Mouse (Mus musculus) kidney, postnatal 0 days (tissue): ENCODE measurements around the gene Pls3. TPM values are rescaled to one million over a fixed set of nuclear protein-coding genes. Genes with fewer than 3 reads are reported as not detected.

Experiments used
- ATAC-seq: fragments of 200-750 bp; cut with Nextera tagmentation; replicated peaks from 2 replicates; pipeline ENCODE4 v1.8.0; 2017; ENCODE audit warnings: low read depth, moderate number of reproducible peaks, moderate TSS enrichment, moderate library complexity; ENCODE audit not compliant: low FRiP score
- DNase-seq: peaks from one replicate; pipeline ENCODE4 v3.0.0-alpha.2; 2016; ENCODE audit warnings: low spot score
- H3K27ac ChIP-seq: fragments of 300-500 bp; sonication (generic); 2 replicates; pipeline ENCODE4 v1.5.1; 2014; ENCODE audit warnings: mild to moderate bottlenecking
- H3K27me3 ChIP-seq: fragments of 300-500 bp; sonication (generic); 2 replicates; pipeline ENCODE4 v1.6.1; 2014; ENCODE audit warnings: low read length, mixed read lengths; ENCODE audit not compliant: insufficient read depth
- H3K36me3 ChIP-seq: fragments of 300-500 bp; sonication (generic); 2 replicates; pipeline ENCODE4 v1.6.1; 2014; ENCODE audit warnings: low read length, mixed read lengths; ENCODE audit not compliant: insufficient read depth
- H3K4me1 ChIP-seq: fragments of 300-500 bp; sonication (generic); replicated peaks from 2 replicates; pipeline ENCODE4 v1.6.1; 2014; ENCODE audit warnings: antibody characterized with exemption, low read length, mixed read lengths; ENCODE audit not compliant: insufficient read depth
- H3K4me2 ChIP-seq: fragments of 300-500 bp; sonication (generic); 2 replicates; pipeline ENCODE4 v1.6.1; 2014; ENCODE audit warnings: mild to moderate bottlenecking, low read length, moderate library complexity, mixed read lengths
- H3K4me3 ChIP-seq: fragments of 300-500 bp; sonication (generic); replicated peaks from 2 replicates; pipeline ENCODE4 v1.5.1; 2014; ENCODE audit warnings: low read depth, low read length
- H3K9ac ChIP-seq: fragments of 300-500 bp; sonication (generic); 2 replicates; pipeline ENCODE4 v1.6.1; 2014; ENCODE audit warnings: low read depth, low read length
- H3K9me3 ChIP-seq: fragments of 300-500 bp; sonication (generic); replicated peaks from 2 replicates; pipeline ENCODE4 v1.6.1; 2016; ENCODE audit warnings: low read length, inconsistent platforms, mixed read lengths
- CTCF ChIP-seq: IDR thresholded peaks from 2 replicates; pipeline ENCODE4 v1.5.1; 2016; ENCODE audit warnings: antibody characterized with exemption, low read depth, mild to moderate bottlenecking, moderate library complexity
- WGBS: fragments of 180-500 bp; shearing (Covaris S2); extraction: QIAGEN DNeasy Blood & Tissue Kit; methylation state at CpG from one replicate; pipeline ENCODE4 v1.1.7; 2014; 5-methylcytosine and 5-hydroxymethylcytosine counted together
- polyA plus RNA-seq: library from polyadenylated mRNA; unstranded; fragments of >200 nt; fragmentation: Nextera tagmentation; extraction: Ambion mirVana; gene quantifications from 2 replicates; pipeline ENCODE4 v1.2.1, GENCODE M21; 2015

Gene Pls3
- polyA plus RNA-seq, 1 experiment from 2014 or later = 145 TPM

GRCm38 (mm10) chrX:75834286-75834685, 40.7 kb downstream of the Pls3 start:
- no peaks in the 10 kb centered on the region for H3K36me3 ChIP-seq
- WGBS = 91% methylated on average over 2 of the region's 2 CpGs

GRCm38 (mm10) chrX:75833006-75833641, 41.9 kb downstream of the Pls3 start:
- ATAC-seq (no peak), DNase-seq (no peak)
- 75% methylated on average over 11 of the region's 11 CpGs for WGBS
- no peaks in the 10 kb centered on the region for H3K9me3 ChIP-seq
- no peak for TF ChIP-seq CTCF
- H3K4me3 ChIP-seq = no peak overlapping the region
- no peaks in the 10 kb centered on the region for H3K4me1 ChIP-seq
- H3K9ac ChIP-seq = no peak overlapping the region
- no peak overlapping the region for H3K27ac ChIP-seq
- H3K36me3 ChIP-seq = no peaks in the 10 kb centered on the region
- H3K27me3 ChIP-seq = no peaks in the 10 kb centered on the region
- H3K4me2 ChIP-seq = no peak overlapping the region

More at GRCm38 (mm10) chrX:75834286-75834685, 40.7 kb downstream of the Pls3 start:
- Histone ChIP-seq H3K9me3 (no peaks in the 10 kb centered on the region), H3K9ac (no peak overlapping the region), H3K27ac (no peak overlapping the region), H3K27me3 (no peaks in the 10 kb centered on the region), H3K4me3 (no peak overlapping the region), H3K4me2 (no peak overlapping the region), H3K4me1 (no peaks in the 10 kb centered on the region)
- DNase-seq (no peak), ATAC-seq (no peak)
- no peak for TF ChIP-seq CTCF

- no peak for DNase-seq
- Histone ChIP-seq H3K4me3 (no peak overlapping the region), H3K4me2 (no peak overlapping the region), H3K4me1 (no peaks in the 10 kb centered on the region), H3K27ac (no peak overlapping the region), H3K9ac (no peak overlapping the region), H3K27me3 (no peaks in the 10 kb centered on the region), H3K36me3 (no peaks in the 10 kb centered on the region), H3K9me3 (no peaks in the 10 kb centered on the region)
- ATAC-seq = no peak
- WGBS = 47% methylated on average over 2 of the region's 2 CpGs
- TF ChIP-seq CTCF = no peak
Measured at GRCm38 (mm10) chrX:75829867-75830255, 45.1 kb downstream of the Pls3 start.

GRCm38 (mm10) chrX:75829240-75829866, 45.6 kb downstream of the Pls3 start:
- H3K4me1 ChIP-seq = no peaks in the 10 kb centered on the region
- H3K27me3 ChIP-seq = no peaks in the 10 kb centered on the region
- H3K9ac ChIP-seq = no peak overlapping the region
- no peak overlapping the region for H3K4me3 ChIP-seq
- WGBS = 69% methylated on average over 7 of the region's 7 CpGs
- no peak for DNase-seq
- ATAC-seq = no peak
- H3K9me3 ChIP-seq = no peaks in the 10 kb centered on the region
- no peak overlapping the region for H3K4me2 ChIP-seq
- no peak for TF ChIP-seq CTCF
- no peak overlapping the region for H3K27ac ChIP-seq
- no peaks in the 10 kb centered on the region for H3K36me3 ChIP-seq

GRCm38 (mm10) chrX:75818647-75819271, 56.2 kb downstream of the Pls3 start:
- Histone ChIP-seq H3K4me2 (no peak overlapping the region), H3K27me3 (no peaks in the 10 kb centered on the region), H3K27ac (no peak overlapping the region), H3K9ac (no peak overlapping the region), H3K4me3 (no peak overlapping the region), H3K36me3 (no peaks in the 10 kb centered on the region), H3K4me1 (no peaks in the 10 kb centered on the region), H3K9me3 (no peaks in the 10 kb centered on the region)
- TF ChIP-seq CTCF = no peak
- ATAC-seq (no peak), DNase-seq (peak; percentile 54)
- WGBS = 49% methylated on average over 1 of the region's 1 CpGs

GRCm38 (mm10) chrX:75814958-75815357, 60.0 kb downstream of the Pls3 start:
- TF ChIP-seq CTCF = no peak; the same call in 1 of the 2 replicates
- ATAC-seq (no peak), DNase-seq (no peak)
- H3K4me3 ChIP-seq = no peak overlapping the region
- H3K4me2 ChIP-seq = no peak overlapping the region
- 74% methylated on average over 2 of the region's 2 CpGs for WGBS
- H3K27me3 ChIP-seq = no peaks in the 10 kb centered on the region
- no peak overlapping the region for H3K27ac ChIP-seq
- no peaks in the 10 kb centered on the region for H3K4me1 ChIP-seq
- H3K9me3 ChIP-seq = no peaks in the 10 kb centered on the region
- H3K36me3 ChIP-seq = no peaks in the 10 kb centered on the region
- no peak overlapping the region for H3K9ac ChIP-seq
